Mouse (Mus musculus) cortical plate, adult 2 months (tissue): Measurements from ENCODE around the gene Gm11627.

ENCODE experiments used
- CTCF ChIP-seq: fragments of 200-500 bp; IDR thresholded peaks from 2 replicates; pipeline ENCODE4 v1.5.1; 2011; ENCODE audit warnings: mild to moderate bottlenecking, control low read depth, low read length; ENCODE audit not compliant: insufficient read depth; ENCODE audit errors: extremely low read depth
- POLR2A ChIP-seq: fragments of 200-500 bp; IDR thresholded peaks from 2 replicates; pipeline ENCODE4 v1.6.1; 2011; ENCODE audit warnings: mild to moderate bottlenecking, low read length, control low read depth; ENCODE audit not compliant: insufficient read depth; ENCODE audit errors: extremely low read depth

DNA sequence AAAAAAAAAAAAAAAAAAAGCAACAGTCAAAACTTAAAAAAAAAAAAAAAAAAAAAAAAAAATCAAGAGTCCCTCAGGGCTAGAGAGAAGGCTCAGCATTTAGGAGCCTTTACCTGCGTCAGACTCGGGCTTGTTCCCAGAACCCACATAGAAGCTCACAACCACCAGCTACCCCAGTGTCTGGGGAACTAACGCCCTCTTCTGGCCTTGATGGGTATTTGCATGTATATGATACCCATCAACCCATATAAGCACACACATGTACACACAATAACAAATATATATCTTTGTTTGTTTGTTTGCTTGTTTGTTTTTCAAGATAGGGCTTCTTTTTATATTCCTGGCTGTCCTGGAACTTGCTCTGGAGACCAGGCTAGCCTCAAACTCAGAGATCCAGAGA is 8.3 kb upstream of the Gm11627 start:
- TF ChIP-seq CTCF (no peak), POLR2A (no peak)
